Mouse (Mus musculus) heart, adult 2 months (tissue): ENCODE data around the gene Fndc1. TPM values are rescaled to one million over a fixed set of nuclear protein-coding genes. Genes with fewer than 3 reads are reported as not detected.

Source experiments
- DNase-seq, 2 experiments: peaks; one replicate each; pipeline ENCODE4 v3.0.0; 2021
- H3K27ac ChIP-seq: fragments of 200-600 bp; 2 replicates; pipeline ENCODE4 v1.8.1; 2022
- H3K27me3 ChIP-seq: fragments of 200-500 bp; 2 replicates; pipeline ENCODE4 v1.6.1; 2012; ENCODE audit warnings: mild to moderate bottlenecking, low read length, inconsistent platforms, mixed read lengths; ENCODE audit not compliant: control insufficient read depth, insufficient read depth
- H3K36me3 ChIP-seq: fragments of 200-500 bp; 2 replicates; pipeline ENCODE4 v1.6.1; 2012; ENCODE audit warnings: low read length, inconsistent platforms; ENCODE audit not compliant: control insufficient read depth, insufficient read depth
- H3K4me1 ChIP-seq: fragments of 200-500 bp; 2 replicates; pipeline ENCODE4 v1.6.1; 2011; ENCODE audit warnings: low read length; ENCODE audit not compliant: control insufficient read depth, insufficient read depth
- H3K4me3 ChIP-seq: fragments of 200-600 bp; 2 replicates; pipeline ENCODE4 v1.8.1; 2022
- H3K79me2 ChIP-seq: fragments of 200-500 bp; replicated peaks from 2 replicates; pipeline ENCODE4 v1.6.1; 2012; ENCODE audit warnings: mild to moderate bottlenecking, inconsistent platforms, low read length, moderate library complexity, mixed read lengths; ENCODE audit not compliant: control insufficient read depth, insufficient read depth
- H3K9ac ChIP-seq: fragments of 200-500 bp; 2 replicates; pipeline ENCODE4 v1.6.1; 2012; ENCODE audit warnings: low read depth, mild to moderate bottlenecking, control low read depth, inconsistent platforms, low read length, mixed read lengths
- CTCF ChIP-seq: fragments of 200-600 bp; IDR thresholded peaks from 2 replicates; pipeline ENCODE4 v1.8.1; 2022; ENCODE audit warnings: antibody characterized with exemption, mild to moderate bottlenecking, moderate library complexity
- EP300 ChIP-seq: fragments of 200-500 bp; IDR thresholded peaks from 2 replicates; pipeline ENCODE4 v1.6.1; 2011; ENCODE audit warnings: low read depth, low read length, control low read depth; ENCODE audit not compliant: insufficient read depth
- POLR2A ChIP-seq: fragments of 200-500 bp; IDR thresholded peaks from 2 replicates; pipeline ENCODE4 v1.6.1; 2011; ENCODE audit warnings: mild to moderate bottlenecking, low read depth, low read length, control low read depth; ENCODE audit not compliant: insufficient read depth
- WGBS: fragments of 180-500 bp; shearing (Covaris S2); methylation state at CpG from one replicate; pipeline ENCODE4 v1.1.7; 2018; 5-methylcytosine and 5-hydroxymethylcytosine counted together
- intact Hi-C: fragments of 180-260 bp; cut with DNase I; formaldehyde crosslinking; loops from one replicate; pipeline ENCODE4 v1.15.1; 2025
- polyA plus RNA-seq: library from polyadenylated mRNA; depleted of rRNA; stranded (reverse); fragments of >200 nt; gene quantifications from 2 replicates; pipeline ENCODE4 v1.2.3, GENCODE M21; 2012
- total RNA-seq, 2 experiments: library from RNA; stranded (reverse); gene quantifications; 2 replicates each; pipeline ENCODE4 v1.2.3; 2021

The Fndc1 gene
- total and polyA plus RNA-seq, 3 experiments: 8.5 to 15.4 (median 11.5) TPM

DNA sequence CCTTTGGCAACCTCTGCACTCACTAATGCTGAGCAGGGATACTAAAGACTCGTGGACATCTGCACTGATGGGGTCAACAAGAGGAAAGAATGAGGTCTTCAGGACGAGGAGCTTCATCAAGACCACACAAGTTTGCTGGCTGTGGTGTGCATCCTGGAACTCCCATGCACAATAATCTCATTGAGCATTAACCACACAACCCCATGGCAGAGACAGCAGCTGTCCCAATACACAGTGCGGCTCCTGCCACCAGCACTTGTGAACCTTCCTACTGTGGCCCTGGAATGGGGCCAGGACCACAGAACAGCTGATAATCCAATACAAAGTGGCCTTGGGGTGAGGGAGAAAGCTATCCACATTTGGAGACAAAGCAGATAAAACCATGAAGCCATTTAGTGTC is 36.6 kb downstream of the Fndc1 start:
- Histone ChIP-seq H3K4me1 (no peaks in the 10 kb centered on the region), H3K27me3 (no peaks in the 10 kb centered on the region), H3K27ac (no peak overlapping the region), H3K79me2 (no peaks in the 10 kb centered on the region), H3K4me3 (no peak overlapping the region), H3K36me3 (no peaks in the 10 kb centered on the region), H3K9ac (no peak overlapping the region)
- DNase-seq: no peak
- intact Hi-C loops: no loop called here
- WGBS: 61% methylated on average over 3 of the region's 3 CpGs
- TF ChIP-seq POLR2A (no peak), CTCF (no peak), EP300 (no peak)

DNA sequence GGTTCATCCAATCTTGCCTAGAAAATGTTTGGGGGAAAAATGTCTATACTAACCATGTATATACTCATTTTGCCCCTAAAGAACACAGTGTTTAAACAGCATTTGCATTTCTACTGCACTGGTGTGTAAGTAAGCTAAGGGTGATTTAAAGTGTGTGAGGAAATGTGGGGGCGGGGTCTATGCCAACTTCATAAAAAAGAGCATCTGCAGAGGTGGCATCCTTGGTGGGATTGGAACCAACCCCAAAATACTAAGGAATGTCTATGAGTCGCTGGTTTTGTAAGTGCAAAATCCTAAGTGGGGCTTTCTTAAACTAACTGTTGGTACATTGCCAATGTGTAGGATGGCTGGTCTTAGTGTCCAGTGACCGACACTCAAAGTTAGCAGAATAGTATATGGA is 53.0 kb downstream of the Fndc1 start:
- no peaks in the 10 kb centered on the region for H3K79me2 ChIP-seq
- no peaks in the 10 kb centered on the region for H3K4me1 ChIP-seq
- H3K27me3 ChIP-seq: no peaks in the 10 kb centered on the region
- 80% methylated on average over 3 of the region's 3 CpGs for WGBS
- H3K27ac ChIP-seq: no peak overlapping the region
- intact Hi-C loops: no loop called here
- no peaks in the 10 kb centered on the region for H3K36me3 ChIP-seq
- DNase-seq: no peak
- no peak overlapping the region for H3K4me3 ChIP-seq
- no peak overlapping the region for H3K9ac ChIP-seq
- TF ChIP-seq EP300: no peak
- TF ChIP-seq POLR2A: no peak
- TF ChIP-seq CTCF: no peak

DNA sequence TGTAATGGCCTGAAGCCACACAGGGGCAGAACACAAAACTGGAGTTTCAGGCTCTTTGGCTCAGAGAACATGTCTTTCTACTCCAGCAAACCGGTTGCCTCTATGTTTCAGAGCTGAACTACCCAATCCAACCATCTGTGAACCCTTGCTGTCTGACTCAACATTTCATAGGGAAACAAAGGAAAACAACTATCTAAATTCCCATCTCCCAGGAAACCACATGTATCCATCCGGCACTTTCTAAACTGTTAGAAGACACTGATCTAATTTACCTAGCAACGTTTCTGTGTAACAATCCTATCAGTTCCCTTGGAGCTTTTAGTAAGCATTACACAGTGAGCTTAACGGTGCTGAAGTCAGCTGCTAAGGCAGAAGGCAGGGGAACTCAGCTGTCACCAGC is 67.3 kb downstream of the Fndc1 start:
- no peak for TF ChIP-seq POLR2A
- TF ChIP-seq EP300: no peak
- TF ChIP-seq CTCF: no peak
- no peak overlapping the region for H3K27ac ChIP-seq
- intact Hi-C loops: no loop called here
- H3K27me3 ChIP-seq: no peaks in the 10 kb centered on the region; the same call in 1 of the 2 replicates
- WGBS: 77% methylated on average over 4 of the region's 4 CpGs
- no peak overlapping the region for H3K9ac ChIP-seq
- no peaks in the 10 kb centered on the region for H3K36me3 ChIP-seq
- no peak overlapping the region for H3K4me3 ChIP-seq
- H3K4me1 ChIP-seq: no peaks in the 10 kb centered on the region
- DNase-seq: no peak
- H3K79me2 ChIP-seq: no peaks in the 10 kb centered on the region

DNA sequence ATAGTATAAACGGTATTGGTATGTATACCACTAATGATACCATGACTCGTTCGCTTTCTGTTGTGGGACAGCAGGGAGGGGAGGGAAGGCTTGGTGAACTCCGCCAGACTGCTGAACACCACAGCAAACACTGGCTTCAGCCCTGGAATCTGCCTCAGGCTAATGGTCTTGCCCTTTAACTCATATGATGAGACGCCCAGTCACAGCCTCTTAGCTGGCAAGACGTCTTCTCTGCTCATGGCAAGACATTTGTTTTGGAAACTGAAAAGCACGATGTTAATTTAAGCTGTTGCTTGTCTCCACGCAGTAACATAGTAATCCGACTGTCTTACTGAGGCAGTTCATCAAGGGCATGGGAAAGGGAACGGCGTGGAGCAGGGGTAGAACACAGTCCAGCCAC is 72.1 kb downstream of the Fndc1 start:
- no peak for DNase-seq
- Histone ChIP-seq H3K4me3 (no peak overlapping the region), H3K79me2 (no peaks in the 10 kb centered on the region), H3K9ac (no peak overlapping the region), H3K27me3 (no peaks in the 10 kb centered on the region), H3K36me3 (no peaks in the 10 kb centered on the region), H3K27ac (no peak overlapping the region), H3K4me1 (no peaks in the 10 kb centered on the region)
- 80% methylated on average over 11 of the region's 11 CpGs for WGBS
- intact Hi-C loops: no loop called here
- TF ChIP-seq POLR2A (no peak), EP300 (no peak), CTCF (no peak)

DNA sequence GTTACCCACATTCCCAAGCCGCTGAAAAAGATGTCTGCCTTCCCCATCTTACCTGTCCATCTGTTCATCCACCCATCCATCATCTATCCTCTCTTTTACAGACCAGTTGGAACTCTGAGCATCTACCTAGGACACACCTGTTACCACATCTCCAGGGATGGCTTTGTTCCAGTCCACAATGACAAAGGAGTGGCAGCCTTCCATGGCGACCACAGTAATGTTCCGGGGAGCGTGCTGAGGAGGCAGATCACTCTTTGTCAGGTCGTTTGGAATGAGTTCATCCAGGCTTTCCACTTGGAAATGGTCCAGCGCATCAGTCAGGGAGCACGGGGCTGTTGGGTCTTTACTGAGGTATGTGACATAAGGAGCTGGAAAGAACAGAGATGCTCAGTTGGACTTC is 73.7 kb downstream of the Fndc1 start:
- Histone ChIP-seq H3K4me3 (no peak overlapping the region), H3K36me3 (no peaks in the 10 kb centered on the region), H3K4me1 (no peaks in the 10 kb centered on the region), H3K27me3 (no peaks in the 10 kb centered on the region), H3K9ac (no peak overlapping the region), H3K79me2 (no peaks in the 10 kb centered on the region), H3K27ac (no peak overlapping the region)
- 65% methylated on average over 7 of the region's 7 CpGs for WGBS
- DNase-seq: no peak
- TF ChIP-seq CTCF (no peak), EP300 (no peak), POLR2A (no peak)
- intact Hi-C loops: no loop called here

DNA sequence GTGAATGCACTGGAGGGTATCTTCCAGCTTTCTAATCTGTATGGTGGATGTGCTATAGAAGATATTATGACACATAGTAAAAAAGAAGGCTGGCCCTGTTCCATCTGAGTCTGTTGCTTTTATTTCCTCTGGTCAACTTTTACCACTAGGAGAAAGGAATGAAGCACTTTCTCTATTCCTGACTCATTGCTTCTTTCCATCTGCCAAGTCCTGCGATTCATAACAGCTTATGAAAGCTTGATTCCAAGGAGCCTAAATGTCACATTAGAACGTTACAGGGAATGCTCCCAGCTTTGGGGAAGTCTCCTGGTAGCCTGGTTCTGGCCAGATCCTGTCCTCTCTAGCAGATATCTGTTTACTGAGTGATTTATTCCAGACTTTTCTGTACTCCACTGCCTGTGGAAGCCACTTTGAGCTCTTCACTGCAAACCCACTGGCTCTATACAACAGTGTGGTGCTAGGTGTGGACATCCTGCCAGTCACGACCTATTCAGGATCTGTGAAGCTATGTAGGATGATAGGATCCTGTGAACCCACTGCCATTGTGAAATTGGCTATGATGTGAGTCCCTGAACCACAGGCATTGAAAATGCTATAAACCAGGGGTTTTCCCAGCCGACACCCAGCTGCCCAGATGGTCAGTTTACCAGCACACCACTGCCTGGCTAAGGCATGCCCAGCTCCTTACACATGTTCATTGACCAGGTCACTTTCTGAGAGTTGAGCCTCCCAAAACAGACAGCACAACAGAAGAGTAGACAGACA is 77.9 kb downstream of the Fndc1 start:
- no peak for DNase-seq
- no peak overlapping the region for H3K9ac ChIP-seq
- 62% methylated on average over 4 of the region's 4 CpGs for WGBS
- H3K27me3 ChIP-seq: no peaks in the 10 kb centered on the region
- no peak for TF ChIP-seq CTCF
- no peak for TF ChIP-seq EP300
- no peak for TF ChIP-seq POLR2A
- H3K4me1 ChIP-seq: no peaks in the 10 kb centered on the region
- H3K36me3 ChIP-seq: no peaks in the 10 kb centered on the region
- no peak overlapping the region for H3K27ac ChIP-seq
- intact Hi-C loops: no loop called here
- no peaks in the 10 kb centered on the region for H3K79me2 ChIP-seq
- H3K4me3 ChIP-seq: no peak overlapping the region
